Mouse (Mus musculus) forelimb bud, embryonic 11.5 days (tissue): ENCODE results near the gene Scn11a.
A peak's percentile ranks its signal among the peaks of the same experiment; 100 is the strongest.

ENCODE experiments used
- DNase-seq: peaks from one replicate; pipeline ENCODE4 v3.0.0-alpha.2; 2012; ENCODE audit warnings: low read depth, low spot score

Gene Scn11a

DNA sequence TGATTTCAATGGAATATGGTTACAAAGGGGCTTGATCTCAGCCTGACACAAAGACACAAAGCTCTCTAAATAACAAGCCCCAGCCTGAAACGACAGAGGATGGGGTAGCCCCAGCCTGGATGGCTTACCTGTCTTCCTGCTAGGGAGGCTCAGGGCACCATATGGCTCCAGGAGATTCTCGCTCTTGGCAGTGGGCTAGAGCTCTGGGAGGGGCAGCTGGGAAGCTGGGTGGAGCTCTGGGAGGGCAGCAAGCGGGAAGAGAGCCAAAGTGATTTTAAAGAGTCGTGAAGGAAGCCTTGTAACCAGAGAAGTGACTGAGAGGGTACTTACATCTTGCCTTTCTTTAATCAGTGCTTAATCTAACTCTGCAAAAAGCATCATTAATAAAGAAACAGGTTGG is at the start of gene Scn11a:
Gene Scn11a (minus strand): TSS at position 160 of the 400 bp plus-strand sequence.
- DNase-seq, result no peak

DNA sequence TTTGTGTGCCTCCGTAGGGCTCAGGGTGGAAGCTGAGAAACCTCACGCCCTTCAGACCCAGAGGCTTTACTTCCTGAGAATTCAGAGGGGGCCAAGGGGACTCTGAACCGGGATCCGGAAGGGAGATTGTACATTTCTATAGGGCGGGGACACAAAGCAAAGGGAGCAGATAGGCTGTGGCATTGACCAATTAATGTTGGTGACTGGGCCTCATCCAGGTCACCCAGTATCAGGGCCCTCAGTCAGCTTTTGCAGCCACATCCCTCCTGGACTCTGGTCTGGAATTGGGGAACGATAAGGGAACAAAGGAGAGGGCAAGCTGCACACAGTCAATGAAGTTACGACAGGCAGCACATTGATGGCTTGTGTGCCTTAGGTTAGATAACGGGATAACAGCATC is 28.9 kb upstream of the Scn11a start:
- no peak for DNase-seq

DNA sequence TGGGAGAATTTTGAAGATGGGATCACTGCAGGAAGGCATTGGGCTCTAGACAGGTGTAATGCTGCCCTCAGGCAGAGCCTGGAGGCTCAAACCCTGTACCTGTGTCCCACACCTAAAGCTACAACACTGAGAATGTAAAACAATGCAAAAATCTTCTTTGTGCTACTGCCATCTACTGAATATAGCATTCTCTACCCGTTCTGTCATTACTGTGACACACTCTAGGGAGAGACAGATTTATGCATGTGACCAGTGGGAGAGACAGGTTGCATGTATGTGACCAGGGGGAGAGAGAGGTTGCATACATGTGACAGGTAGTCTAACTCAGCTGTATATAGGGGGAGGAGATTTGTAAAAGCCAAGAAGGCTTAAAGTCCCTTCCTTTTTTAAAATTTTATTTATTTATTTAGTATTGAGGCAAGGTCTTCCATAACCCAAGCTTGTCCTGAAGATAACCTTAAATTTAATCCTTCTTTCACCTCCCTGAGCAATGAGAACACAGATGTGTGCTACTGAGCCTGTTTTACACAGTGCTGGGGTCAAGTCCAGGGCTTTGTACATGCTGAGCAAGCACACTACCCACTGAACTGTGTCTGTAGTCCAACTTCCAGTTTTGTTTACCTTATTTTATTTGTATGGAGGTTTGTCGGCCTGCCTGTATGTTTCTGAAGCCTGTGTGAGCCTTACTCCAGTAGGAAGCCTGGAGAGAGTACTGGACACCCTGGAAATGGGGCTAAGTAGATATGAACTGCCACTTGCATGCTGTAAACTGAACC is 28.0 kb upstream of the Scn11a start:
- no peak for DNase-seq

DNA sequence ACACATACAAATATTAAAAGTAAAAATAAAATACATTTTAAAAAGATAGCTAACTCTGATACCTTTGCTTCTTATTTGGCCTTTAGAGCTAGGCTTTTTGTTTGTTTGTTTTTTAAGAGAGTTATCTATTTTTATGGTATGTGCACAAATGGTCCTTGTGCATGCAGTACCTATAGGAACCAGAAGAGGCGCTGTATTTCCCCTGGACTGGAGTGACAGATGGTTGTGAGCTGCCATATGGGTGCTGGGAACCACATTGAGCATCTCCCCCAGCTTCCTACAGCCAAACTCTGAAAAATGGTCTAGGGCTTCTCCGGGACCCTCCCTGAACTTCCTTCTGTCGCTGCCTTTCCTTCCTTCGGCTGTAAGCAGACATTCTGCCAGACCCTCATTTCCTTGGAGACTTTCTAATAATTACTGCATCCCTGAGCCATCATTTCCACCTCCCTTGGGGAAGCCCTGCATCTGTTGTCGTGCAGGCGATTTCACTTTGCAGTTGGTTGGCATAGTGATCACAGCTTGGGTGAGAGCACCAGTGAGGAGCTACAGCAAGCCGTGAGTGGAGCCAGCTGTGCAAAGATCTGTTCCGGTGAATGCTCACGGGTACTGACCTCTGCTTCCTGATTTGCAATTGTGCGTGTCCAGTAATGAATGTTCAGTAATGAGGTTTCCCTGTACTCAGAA is 27.2 kb upstream of the Scn11a start:
- no peak for DNase-seq

DNA sequence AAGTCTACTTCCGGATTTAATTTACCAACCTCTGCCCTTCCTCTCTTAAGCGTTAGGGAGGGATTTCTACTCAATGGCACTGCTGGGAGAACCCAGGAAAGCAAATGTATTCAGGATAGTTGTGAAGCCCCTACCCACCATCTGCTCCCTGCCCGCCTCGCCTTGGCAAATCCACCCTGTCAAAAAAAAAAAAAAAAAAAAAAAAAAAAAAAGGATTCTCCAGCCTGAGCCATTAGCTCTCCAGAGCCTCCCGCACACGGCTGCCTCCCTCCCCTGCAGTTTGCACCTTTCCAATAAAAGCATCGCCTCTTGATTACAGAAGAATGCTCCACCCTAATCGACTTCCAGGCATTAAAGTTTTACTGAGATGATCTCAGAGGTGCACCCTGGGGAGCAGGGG is 24.0 kb upstream of the Scn11a start:
- DNase-seq, result no peak

DNA sequence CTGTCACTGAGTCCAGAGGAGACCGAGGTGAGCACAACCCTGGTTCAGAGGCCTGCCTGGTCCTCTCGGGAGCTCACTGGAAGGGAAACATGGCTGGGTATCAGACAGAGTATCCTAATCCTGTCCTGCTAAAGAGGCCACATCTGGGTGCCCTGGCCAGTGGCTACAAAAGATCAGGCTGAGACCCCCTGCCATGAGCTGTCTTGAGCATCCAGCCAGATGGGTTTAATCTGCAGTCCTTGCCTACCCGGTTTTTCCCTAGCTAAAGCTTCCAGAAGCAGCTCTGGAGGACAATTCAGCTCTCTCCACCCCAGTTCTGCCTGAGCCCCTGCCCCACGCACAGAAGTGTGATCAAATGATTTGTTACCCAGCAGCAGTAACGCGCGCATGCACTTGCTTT is 23.4 kb upstream of the Scn11a start:
- DNase-seq, result no peak

DNA sequence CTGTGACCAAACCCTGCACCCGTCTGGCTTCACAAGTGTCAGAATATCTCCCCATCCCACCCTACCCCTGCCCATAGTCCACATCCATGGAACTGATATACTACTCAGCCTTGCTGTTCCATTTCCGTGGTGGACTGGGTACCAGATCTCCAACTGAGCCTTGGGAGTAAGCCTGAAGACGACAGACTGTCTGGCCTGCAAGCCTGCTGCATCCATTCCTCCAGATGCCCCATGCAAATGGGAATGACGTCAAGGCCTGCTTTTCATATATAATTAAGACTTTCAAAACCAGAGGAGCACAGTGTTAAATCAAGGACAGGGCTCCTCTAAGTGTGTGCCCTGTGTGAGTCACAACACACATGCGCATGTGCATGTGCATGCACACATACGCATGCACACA is 21.9 kb upstream of the Scn11a start:
- DNase-seq, result no peak

DNA sequence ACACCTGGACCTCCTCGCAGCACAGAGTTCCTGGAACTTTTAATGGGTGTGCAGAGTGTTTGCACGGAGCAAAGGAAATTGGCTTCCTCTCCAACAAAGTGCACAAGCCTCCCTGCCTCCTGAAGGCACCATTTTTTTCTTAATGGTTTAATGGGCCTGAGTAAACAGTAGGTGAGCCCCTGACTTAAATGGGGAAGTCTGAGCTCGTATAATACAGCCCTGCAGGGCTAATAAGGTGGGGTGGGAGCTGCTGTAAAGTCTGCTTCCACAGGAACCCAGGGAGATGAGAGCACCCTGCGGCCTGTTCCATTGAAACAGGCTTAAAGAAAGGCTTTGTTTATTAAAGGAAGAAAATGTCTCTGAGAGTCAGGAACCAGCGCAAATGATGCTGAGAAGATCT is 19.5 kb upstream of the Scn11a start:
- DNase-seq, result peak; percentile 61

DNA sequence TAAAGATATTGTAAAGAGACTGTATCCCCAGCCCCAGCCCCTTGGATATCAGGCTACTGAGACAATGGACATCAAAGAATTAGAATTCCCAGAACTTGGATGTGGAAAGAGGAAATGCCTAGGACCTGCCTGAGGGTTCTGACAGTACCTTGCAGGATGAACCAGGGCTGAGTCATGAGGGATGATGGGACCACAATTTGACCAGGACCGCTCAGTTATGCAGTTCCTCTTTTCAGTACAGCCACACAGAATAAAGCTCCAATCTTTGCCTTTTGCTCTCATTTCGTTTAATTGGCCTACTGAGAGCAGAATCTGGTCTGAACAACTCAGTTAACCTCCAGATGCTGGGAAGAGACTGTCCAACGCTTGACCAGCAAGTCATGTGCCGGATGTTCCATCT is 18.3 kb upstream of the Scn11a start:
- DNase-seq, result no peak

DNA sequence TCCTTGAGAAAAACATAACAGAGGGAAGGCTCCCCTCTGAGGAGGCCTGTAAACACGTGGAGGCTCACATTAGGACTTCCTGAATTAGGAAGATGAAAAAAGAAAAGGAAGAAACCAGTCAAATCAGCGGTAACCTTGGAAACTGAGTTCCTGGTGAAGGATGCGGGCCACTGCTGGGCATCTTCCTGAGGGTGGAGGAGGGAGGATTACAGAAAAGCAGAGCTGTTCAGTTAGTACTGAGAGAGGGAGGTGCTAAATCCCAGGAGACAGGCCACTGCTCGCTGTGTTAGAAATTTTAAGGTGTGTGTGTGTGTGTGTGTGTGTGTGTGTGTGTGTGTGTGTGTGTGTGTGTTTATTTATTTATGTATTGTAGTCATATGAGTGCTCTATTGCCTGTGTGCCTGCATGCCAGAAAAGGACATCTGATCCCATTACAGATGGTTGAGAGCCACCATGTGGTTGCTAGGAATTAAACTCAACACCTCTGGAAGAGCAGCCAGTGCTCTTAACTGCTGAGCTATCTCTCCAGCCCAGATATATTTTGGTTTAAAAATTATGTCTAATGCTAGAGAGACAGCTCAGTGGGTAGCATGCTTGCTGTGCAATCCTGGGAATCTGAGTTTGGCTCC is 17.4 kb upstream of the Scn11a start:
- no peak for DNase-seq

DNA sequence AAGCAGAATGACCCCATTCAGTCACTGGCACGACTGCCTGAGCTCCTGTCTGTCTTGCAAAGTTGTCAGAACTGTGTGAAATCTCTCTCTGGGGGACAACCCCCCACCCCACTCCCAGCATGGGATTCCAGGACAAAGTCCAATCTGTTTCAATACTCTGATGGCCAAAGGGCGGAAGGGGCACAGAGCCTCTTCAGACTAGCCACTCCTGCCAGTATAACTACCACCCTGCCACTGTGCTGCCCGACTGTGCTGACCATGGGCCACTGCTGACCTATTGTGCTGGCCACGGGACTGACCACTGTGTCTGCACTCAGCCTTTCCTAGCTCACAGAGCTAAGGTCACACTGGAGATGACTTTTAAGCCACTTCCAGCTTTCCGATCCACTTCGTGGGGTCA is 16.8 kb upstream of the Scn11a start:
- DNase-seq, result no peak

DNA sequence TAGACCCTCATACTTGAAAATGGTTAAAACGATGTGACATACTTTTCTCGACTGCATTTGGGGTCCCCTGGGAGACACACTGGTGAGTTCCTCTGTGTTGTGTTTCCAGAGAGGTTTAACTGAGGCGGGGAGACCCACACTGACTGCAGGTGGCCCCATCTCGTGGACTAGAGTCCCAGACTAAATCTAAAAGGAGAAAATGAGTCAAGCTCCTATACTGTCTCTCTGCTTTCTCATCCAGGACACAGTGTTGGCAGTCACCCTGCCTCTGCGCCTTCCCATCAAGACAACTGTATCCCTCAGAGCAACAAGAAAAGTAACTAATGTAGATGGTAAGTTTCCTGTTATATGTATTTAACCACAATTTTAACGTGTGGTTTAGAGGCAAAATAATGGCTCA is 15.9 kb upstream of the Scn11a start:
- DNase-seq, result no peak

DNA sequence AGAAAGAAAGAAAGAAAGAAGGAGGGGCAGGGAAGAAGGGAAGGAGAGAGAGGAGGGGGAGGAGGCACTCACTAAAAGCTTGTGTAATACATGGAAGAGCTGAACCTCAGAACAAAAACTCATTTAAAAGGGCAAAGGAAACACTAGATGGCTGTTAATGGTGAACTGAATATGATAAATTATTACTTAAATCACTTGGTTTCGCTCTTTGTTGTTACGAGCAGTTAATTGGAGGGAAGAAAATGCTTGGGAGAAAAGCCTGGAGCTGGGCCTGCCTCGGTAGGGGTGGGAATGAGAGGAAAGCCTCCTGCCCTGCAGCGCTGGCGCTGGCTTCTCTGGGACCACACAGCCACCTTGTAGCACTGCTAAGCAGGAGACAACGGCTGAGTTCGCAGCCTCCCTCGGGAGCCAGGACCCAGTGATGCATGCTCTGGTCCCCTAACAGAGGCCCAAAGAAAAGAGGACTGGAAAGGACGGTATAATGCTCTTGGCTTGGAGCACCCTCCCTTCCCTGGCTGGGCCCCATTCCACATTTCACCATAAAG is 10.4 kb upstream of the Scn11a start:
- no peak for DNase-seq

DNA sequence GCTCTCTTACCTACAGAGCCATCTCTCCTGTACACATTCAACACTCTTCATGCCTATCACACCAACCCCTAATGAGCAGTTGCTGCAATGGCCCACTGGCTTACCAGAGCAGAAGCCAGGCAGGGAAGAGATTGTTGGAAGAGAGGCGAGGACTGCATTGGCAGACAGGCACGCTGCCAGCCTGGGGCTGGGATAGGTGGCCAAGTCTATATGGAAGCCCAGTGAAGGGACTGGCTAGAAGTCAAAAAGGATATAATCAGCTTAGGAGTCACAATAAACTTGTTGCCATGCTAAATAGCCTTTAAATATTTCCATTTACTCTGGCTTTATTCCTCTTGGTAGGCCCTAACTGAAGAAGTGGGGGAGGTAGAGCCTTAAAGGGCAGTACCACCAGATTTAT is 5.7 kb upstream of the Scn11a start:
- no peak for DNase-seq

DNA sequence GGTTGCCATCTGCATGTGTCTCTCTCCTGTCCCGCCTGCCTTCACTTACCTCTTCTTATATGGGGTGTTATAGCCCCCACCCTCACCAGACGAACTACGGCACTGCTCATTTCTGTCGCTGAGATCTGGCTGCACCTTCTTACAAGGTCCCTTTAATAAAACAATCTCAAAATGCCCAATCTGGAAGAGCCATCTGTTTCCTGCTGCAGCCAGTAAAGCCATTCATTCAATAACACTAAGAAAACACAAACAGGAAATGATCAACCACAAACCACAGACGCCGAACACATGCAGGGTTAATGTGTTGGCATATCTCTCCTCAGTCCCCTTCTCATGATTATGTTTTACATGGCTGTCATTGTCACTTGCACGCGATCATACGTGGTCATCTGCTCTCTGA is 1.5 kb downstream of the Scn11a start:
- peak; percentile 46 for DNase-seq

DNA sequence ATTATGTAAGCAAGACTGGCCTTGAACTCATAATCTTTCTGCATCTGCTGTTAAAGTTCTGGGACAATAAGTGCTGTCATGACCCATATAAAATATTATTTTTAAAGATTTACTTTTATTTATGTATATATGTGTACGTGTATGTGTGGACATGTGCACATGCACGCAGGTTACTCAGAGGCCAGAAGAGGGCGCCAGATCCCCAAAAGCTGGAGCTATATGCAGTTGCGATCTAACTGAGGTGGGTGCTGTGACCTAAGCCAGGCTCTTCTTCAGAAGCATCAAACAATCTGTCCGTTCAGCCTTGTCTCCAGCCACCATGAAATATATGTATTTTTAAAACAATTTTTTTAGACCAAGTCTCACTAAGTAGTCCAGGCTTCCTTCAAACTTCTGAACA is 11.6 kb downstream of the Scn11a start:
- DNase-seq, result no peak

DNA sequence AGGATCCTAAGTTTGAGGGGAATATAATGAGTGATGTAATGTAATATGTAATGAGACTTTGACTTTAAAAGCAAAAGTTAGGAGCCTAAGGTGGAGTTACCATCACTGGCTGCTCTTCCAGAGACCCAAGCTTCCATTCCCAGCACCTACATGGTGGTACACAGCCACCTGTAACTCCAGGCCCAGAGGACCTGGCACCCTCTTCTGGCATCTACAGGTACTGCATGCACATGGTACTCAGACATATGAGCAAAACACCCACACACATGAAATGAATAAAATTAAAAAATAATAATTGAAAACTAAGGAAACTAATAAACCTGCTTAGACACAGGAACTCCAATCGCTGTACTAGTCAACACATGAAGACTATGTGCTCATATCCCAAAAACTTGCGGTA is 18.8 kb downstream of the Scn11a start:
- DNase-seq, result no peak

DNA sequence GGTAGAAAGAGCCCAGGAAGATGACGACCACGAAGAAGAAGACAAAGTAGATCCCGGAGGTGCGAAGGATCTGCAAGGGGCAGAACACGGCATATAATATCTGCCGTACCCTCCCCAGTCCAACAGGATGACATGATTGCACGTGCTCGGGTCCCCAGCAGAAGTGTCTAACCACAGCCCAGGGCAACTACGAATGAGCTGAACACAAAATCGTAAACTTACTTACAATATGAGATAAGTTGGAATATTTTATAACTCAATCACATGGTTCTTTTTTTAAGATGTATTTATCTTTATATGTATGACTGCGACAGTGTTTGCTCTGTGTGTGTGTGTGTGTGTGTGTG is 20.8 kb downstream of the Scn11a start:
- no peak for DNase-seq

DNA sequence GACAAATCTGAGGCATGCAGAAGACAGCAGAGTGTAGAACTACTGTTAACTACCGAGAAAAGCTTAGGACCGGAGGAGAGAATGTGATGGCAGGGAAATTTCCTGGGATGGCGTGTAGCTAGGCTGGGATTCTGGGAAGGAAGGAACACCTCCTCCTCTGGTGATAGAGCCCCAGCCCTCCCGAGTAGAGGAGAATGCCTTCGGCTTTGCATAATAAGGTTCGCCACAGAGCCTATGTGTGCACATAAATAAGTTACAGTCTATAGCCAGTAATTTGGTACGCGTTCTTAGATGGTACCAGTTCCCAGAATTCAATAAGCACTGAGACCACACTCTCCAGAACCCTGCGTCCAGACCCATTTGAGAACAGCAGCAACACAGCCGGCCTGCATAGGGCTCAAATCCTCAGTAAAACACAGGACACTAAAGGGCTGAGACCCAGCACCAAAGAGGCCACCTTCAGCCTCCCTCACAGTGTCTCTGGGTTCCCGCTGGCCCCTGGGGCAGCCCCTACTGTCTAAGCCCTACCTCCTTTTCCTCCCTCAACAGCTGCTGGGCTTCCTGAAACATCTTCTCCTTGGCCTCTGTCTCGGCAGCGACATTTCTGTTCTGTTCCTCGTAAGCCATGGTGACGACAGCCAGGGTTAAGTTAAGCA is 21.3 kb downstream of the Scn11a start:
- DNase-seq, result no peak

DNA sequence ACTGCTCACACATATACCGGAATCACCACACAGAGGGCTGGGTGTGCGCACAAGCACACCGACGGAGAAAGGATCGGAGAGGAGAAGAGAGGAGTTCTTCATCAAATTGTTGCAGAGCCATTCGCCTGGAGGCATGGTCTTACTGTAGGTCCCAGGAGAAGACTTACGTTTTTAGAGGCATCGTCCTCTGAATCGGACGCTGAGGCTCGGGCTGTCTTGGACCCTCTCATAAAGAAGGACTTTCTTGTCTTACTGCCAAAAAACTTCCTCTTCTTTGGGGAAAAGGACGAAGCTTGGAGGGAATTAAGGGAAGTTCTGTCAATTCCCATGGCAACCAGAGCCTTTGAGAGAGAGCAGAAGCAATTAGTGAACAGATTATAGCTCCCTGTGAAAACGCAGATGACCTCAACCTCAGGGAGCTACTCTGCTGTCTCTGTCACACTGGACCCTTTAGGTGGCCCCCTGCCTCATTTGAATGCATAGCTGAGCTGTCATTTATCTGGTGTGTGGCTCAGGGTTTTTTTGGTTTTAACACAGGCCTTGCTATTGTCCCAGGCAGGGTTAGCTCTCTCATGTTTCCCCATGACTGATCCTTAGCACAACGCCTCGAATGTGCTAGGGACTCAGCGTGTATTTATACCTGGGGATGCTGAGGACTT is 22.0 kb downstream of the Scn11a start:
- DNase-seq, result peak; percentile 6

DNA sequence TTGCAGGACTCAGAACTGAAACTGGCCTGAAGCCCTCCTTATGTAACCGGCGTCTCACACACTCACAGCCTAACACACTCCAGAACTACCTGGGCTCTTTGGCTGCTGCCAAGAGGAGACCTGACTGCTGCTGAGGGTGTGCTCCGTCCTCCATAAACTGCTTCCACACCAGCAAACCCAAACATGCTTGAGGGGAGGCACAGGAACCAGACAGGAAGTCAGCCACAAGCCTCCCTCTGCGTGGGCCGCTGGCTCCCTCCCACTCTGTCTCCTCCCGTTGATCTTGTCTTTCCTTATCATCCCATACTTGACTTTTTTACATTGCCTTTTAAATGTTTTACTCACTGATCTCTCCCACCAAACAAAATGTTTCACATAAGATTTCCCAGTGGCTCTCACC is 23.8 kb downstream of the Scn11a start:
- no peak for DNase-seq

DNA sequence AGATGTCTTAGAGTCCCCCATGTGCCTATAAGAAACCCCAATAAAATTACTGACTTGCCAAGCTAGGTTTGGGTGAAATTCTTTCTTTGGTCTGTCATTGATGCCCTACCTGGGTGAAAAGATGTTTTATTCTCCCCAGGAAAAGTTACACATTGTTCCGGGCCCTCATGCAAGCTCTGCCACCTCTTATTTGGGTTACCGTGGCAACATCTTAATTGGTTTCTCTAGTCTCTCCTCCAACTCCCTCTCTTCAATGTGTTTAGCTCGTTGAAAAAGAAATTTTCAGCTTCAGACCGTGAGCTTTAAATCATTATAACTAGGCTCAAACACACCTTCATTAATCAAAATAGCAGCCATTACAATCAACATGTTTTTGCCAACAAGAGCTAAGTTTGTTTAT is 28.5 kb downstream of the Scn11a start:
- no peak for DNase-seq
